In genomic region chr4:126161456-126161855, GRCm38 (mm10) we compare ENCODE assay signal across 18 mouse cellular contexts. TPM values are rescaled to one million over a fixed set of nuclear protein-coding genes. Genes with fewer than 3 reads are reported as not detected.
DNase-seq lines count a peak whose midpoint lies in the region; ATAC-seq lines count a peak whose summit lies in the region.
"Had no signal": no experiment of that assay in that cellular context is flagged by ENCODE, and none has a peak within 500 bp of the region (broad histone marks: within the 10 kb centered on the region; RNA-seq: fewer than 3 reads in every experiment).

No protein-coding gene starts in this region.

- peak overlapping the region; percentile 93; the same call in 1 of the 2 replicates for H3K4me2 ChIP-seq in kidney, embryonic 16.5 days (replicated peaks; ENCODE audit: low read depth, low read length)
- no peak overlapping the region for H3K4me2 ChIP-seq in neural tube, embryonic 11.5 days (ENCODE audit: low read depth)
- no peak overlapping the region for H3K4me2 ChIP-seq in neural tube, embryonic 15.5 days

- peaks cover 12% of the 10 kb centered on the region for H3K36me3 ChIP-seq in kidney, embryonic 16.5 days (ENCODE audit: insufficient read depth, low read length)
- peaks cover 4% of the 10 kb centered on the region; the same call in 1 of the 2 replicates for H3K36me3 ChIP-seq in neural tube, embryonic 11.5 days (ENCODE audit: control insufficient read depth, insufficient read depth, low read length)
- peaks cover 11% of the 10 kb centered on the region for H3K36me3 ChIP-seq in neural tube, embryonic 15.5 days

- H3K27ac ChIP-seq in kidney, embryonic 16.5 days (ENCODE audit: low read length): no peak overlapping the region
- no peak overlapping the region for H3K27ac ChIP-seq in neural tube, embryonic 11.5 days (ENCODE audit: low read depth, low read length)
- H3K27ac ChIP-seq in neural tube, embryonic 15.5 days (replicated peaks): no peak overlapping the region
- H3K27ac ChIP-seq: forebrain, embryonic 15.5 days; hindbrain, embryonic 10.5 days; hindbrain, embryonic 14.5 days had no signal

- peaks cover 26% of the 10 kb centered on the region for H3K4me1 ChIP-seq in kidney, embryonic 16.5 days (ENCODE audit: insufficient read depth, low read length)
- H3K4me1 ChIP-seq in neural tube, embryonic 11.5 days (ENCODE audit: control insufficient read depth, insufficient read depth, low read length): peaks cover 11% of the 10 kb centered on the region; the same call in 1 of the 2 replicates
- peaks cover 16% of the 10 kb centered on the region for H3K4me1 ChIP-seq in neural tube, embryonic 15.5 days

- DNase-seq in gastrocnemius, postnatal 10 days: peak; percentile 3
- DNase-seq in gastrocnemius, postnatal 14 days: no peak
- DNase-seq in kidney, adult 9 months: no peak
- peak; percentile 9 for DNase-seq in neural tube, embryonic 11.5 days (ENCODE audit: low spot score)
- DNase-seq: cerebellum, adult 11-12 months; cerebellum, adult 9-10 months; cerebellum, postnatal 25 days; heart, postnatal 14 days had no signal

- H3K9ac ChIP-seq in kidney, embryonic 16.5 days (replicated peaks; ENCODE audit: low read length): no peak overlapping the region
- no peak overlapping the region for H3K9ac ChIP-seq in neural tube, embryonic 11.5 days (ENCODE audit: low read length)
- H3K9ac ChIP-seq in neural tube, embryonic 15.5 days (replicated peaks): no peak overlapping the region
- H3K9ac ChIP-seq: forebrain, embryonic 15.5 days; hindbrain, embryonic 14.5 days had no signal

- WGBS in kidney, embryonic 16.5 days: 87% methylated on average over 6 of the region's 6 CpGs
- WGBS in neural tube, embryonic 11.5 days: 89% methylated on average over 6 of the region's 6 CpGs
- 89% methylated on average over 6 of the region's 6 CpGs for WGBS in neural tube, embryonic 15.5 days

- H3K9me3 ChIP-seq in kidney, embryonic 16.5 days (ENCODE audit: low read length): no peaks in the 10 kb centered on the region
- H3K9me3 ChIP-seq in neural tube, embryonic 11.5 days (ENCODE audit: control insufficient read depth, low read length): no peaks in the 10 kb centered on the region
- H3K9me3 ChIP-seq in neural tube, embryonic 15.5 days (replicated peaks): no peaks in the 10 kb centered on the region
- H3K9me3 ChIP-seq: forebrain, embryonic 15.5 days; heart, embryonic 15.5 days; hindbrain, embryonic 10.5 days had no signal

- no peak overlapping the region for H3K4me3 ChIP-seq in kidney, embryonic 16.5 days (ENCODE audit: low read length)
- H3K4me3 ChIP-seq in neural tube, embryonic 11.5 days (ENCODE audit: low read depth, low read length): no peak overlapping the region
- no peak overlapping the region for H3K4me3 ChIP-seq in neural tube, embryonic 15.5 days (replicated peaks)

- intact Hi-C loops in gastrocnemius, postnatal 14 days (cut with DNase I; ENCODE audit: low total_unique reads): no loop called here

- no peaks in the 10 kb centered on the region for H3K27me3 ChIP-seq in kidney, embryonic 16.5 days (ENCODE audit: insufficient read depth, low read length)
- H3K27me3 ChIP-seq in neural tube, embryonic 11.5 days (ENCODE audit: control insufficient read depth, insufficient read depth, low read length): no peaks in the 10 kb centered on the region
- H3K27me3 ChIP-seq in neural tube, embryonic 15.5 days (replicated peaks): no peaks in the 10 kb centered on the region
- H3K27me3 ChIP-seq: CH12.LX; forebrain, embryonic 15.5 days; heart, embryonic 15.5 days; Patski had no signal

- no peak for ATAC-seq in kidney, embryonic 16.5 days (ENCODE audit: low FRiP score, low TSS enrichment)
- ATAC-seq in neural tube, embryonic 11.5 days (ENCODE audit: insufficient read depth, low FRiP score, low TSS enrichment): no peak
- no peak for ATAC-seq in neural tube, embryonic 15.5 days (ENCODE audit: low FRiP score)
- ATAC-seq in granulocyte monocyte progenitor cell, adult 5-6 weeks (replicated peaks; ENCODE audit: poor library complexity, severe bottlenecking): no peak
- ATAC-seq: activated CD4-positive, CD25-positive, alpha-beta regulatory T cell, adult 4 months; Patski had no signal

RNA-seq across cellular contexts. Expression of gene Sh3d21, which starts 1.8 kb away (rescaled TPM):
- 1 to 10 TPM; 1.2 to 1.4 TPM for total RNA-seq in gastrocnemius, postnatal 10 days (2021)
- 1 to 10 TPM; 1.1 to 1.2 TPM for total RNA-seq in gastrocnemius, postnatal 14 days (2021)
- polyA plus RNA-seq in kidney, embryonic 16.5 days (2015; fragmentation: Nextera tagmentation; extraction: Ambion mirVana): 9.1 and 10.5 TPM in 2 replicates
- 2.1 and 2.6 TPM in 2 replicates for polyA plus RNA-seq in neural tube, embryonic 11.5 days (2014; fragmentation: Nextera tagmentation; extraction: Ambion mirVana)
- 1.4 and 2.6 TPM in 2 replicates for polyA plus RNA-seq in neural tube, embryonic 15.5 days (2015; fragmentation: Nextera tagmentation; extraction: Ambion mirVana)
- 0.15 and 1.5 TPM in 2 replicates for total RNA-seq in granulocyte monocyte progenitor cell, adult 5-6 weeks (2014; fragmentation: Nextera tagmentation)
- total RNA-seq in granulocyte monocyte progenitor cell, adult 5-6 weeks (2017): 0.36 and 0.39 TPM in 2 replicates

RNA-seq across cellular contexts. Expression of gene Eva1b, which starts 13.9 kb away (rescaled TPM):
- total RNA-seq in gastrocnemius, postnatal 10 days (2021): 10 to 100 TPM; 20.0 to 25.5 TPM
- 10 to 100 TPM; 16.2 to 16.6 TPM for total RNA-seq in gastrocnemius, postnatal 14 days (2021)
- polyA plus RNA-seq in kidney, embryonic 16.5 days (2015; fragmentation: Nextera tagmentation; extraction: Ambion mirVana): 99.9 and 103 TPM in 2 replicates
- polyA plus RNA-seq in neural tube, embryonic 11.5 days (2014; fragmentation: Nextera tagmentation; extraction: Ambion mirVana): 42.5 and 43.4 TPM in 2 replicates
- polyA plus RNA-seq in neural tube, embryonic 15.5 days (2015; fragmentation: Nextera tagmentation; extraction: Ambion mirVana): 13.3 and 19.1 TPM in 2 replicates
- total RNA-seq in granulocyte monocyte progenitor cell, adult 5-6 weeks (2014; fragmentation: Nextera tagmentation): 0.73 and 1.1 TPM in 2 replicates
- total RNA-seq in granulocyte monocyte progenitor cell, adult 5-6 weeks (2017): 1.0 and 2.4 TPM in 2 replicates

RNA-seq across cellular contexts. Expression of gene Thrap3, which starts 41.1 kb away (rescaled TPM):
- 100 to 1,000 TPM; 131 to 152 TPM for total RNA-seq in gastrocnemius, postnatal 10 days (2021)
- 10 to 100 TPM; 92.1 to 99.3 TPM for total RNA-seq in gastrocnemius, postnatal 14 days (2021)
- polyA plus RNA-seq in kidney, embryonic 16.5 days (2015; fragmentation: Nextera tagmentation; extraction: Ambion mirVana): 210 and 218 TPM in 2 replicates
- polyA plus RNA-seq in neural tube, embryonic 11.5 days (2014; fragmentation: Nextera tagmentation; extraction: Ambion mirVana): 197 and 217 TPM in 2 replicates
- 127 and 133 TPM in 2 replicates for polyA plus RNA-seq in neural tube, embryonic 15.5 days (2015; fragmentation: Nextera tagmentation; extraction: Ambion mirVana)
- total RNA-seq in granulocyte monocyte progenitor cell, adult 5-6 weeks (2014; fragmentation: Nextera tagmentation): 215 and 267 TPM in 2 replicates
- 304 and 361 TPM in 2 replicates for total RNA-seq in granulocyte monocyte progenitor cell, adult 5-6 weeks (2017)

RNA-seq across cellular contexts. Expression of gene Stk40, which starts 57.7 kb away (rescaled TPM):
- total RNA-seq in gastrocnemius, postnatal 10 days (2021): 10 to 100 TPM; 28.8 to 39.5 TPM
- 10 to 100 TPM; 25.1 to 41.9 TPM for total RNA-seq in gastrocnemius, postnatal 14 days (2021)
- polyA plus RNA-seq in kidney, embryonic 16.5 days (2015; fragmentation: Nextera tagmentation; extraction: Ambion mirVana): 43.9 and 44.5 TPM in 2 replicates
- polyA plus RNA-seq in neural tube, embryonic 11.5 days (2014; fragmentation: Nextera tagmentation; extraction: Ambion mirVana): 32.5 and 32.8 TPM in 2 replicates
- polyA plus RNA-seq in neural tube, embryonic 15.5 days (2015; fragmentation: Nextera tagmentation; extraction: Ambion mirVana): 28.1 and 29.9 TPM in 2 replicates
- total RNA-seq in granulocyte monocyte progenitor cell, adult 5-6 weeks (2014; fragmentation: Nextera tagmentation): 5.9 and 6.3 TPM in 2 replicates
- total RNA-seq in granulocyte monocyte progenitor cell, adult 5-6 weeks (2017): 2.9 and 3.6 TPM in 2 replicates

Comparison
In these comparisons a context has a peak if more than half of its experiments do, and no peak if none do; other contexts are left out.
1. DNase-seq: peak in gastrocnemius, postnatal 10 days (single experiment) and neural tube, embryonic 11.5 days (single experiment); none in gastrocnemius, postnatal 14 days (single experiment) and kidney, adult 9 months (single experiment).
2. RNA of gene Eva1b, which starts 13.9 kb away (total RNA-seq): 20.0 to 25.5 TPM in gastrocnemius, postnatal 10 days and 16.2 to 16.6 TPM in gastrocnemius, postnatal 14 days; 0.73 to 2.4 TPM in granulocyte monocyte progenitor cell, adult 5-6 weeks; every median in the first group is over 4 times any median in the second.